Mouse (Mus musculus): ENCODE results near the gene Gm10644. TPM values are rescaled to one million over a fixed set of nuclear protein-coding genes. Genes with fewer than 3 reads are reported as not detected.

The Gm10644 gene
- under 1 TPM; 0.24 to 0.63 TPM for polyA plus RNA-seq (2017; shearing (Covaris generic))

DNA sequence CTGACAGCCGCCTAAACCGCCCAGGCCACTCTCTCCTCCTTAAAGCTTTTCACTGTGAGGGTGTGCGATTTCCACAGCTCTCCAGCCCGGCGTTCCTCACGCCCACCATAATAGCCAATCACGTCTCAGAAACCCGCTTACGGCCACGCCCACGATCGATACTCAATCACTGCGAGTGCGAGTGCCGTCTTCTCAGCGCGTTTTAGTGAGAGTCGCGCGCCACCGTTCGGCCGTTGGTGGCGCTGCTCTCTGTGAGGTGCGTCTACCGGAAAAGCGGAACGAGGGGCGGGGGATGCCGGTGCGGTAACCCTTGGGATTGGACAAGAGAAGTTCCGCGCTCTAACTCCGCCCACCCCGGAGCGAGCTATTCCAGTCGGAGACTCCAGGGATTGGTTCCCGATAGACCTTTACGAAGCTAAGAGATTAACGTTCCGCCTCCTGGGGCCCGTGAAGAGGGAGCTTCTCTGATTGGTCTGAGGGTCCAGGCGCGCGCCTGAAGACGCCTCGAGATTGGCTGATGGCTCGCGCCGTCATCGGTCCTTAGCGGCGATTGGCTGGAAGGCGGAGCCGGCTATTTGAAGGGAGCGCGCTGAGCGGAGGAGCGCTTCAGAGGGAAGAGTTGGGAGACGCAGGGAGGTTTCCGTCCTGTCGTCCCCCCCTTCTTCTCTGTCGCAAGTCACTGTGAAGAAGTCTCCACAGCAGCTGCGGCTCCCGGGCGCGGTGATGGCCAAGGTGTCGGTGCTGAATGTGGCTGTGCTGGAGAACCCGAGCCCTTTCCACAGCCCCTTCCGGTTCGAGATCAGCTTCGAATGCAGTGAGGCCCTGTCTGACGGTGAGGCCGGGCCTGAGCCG is at the start of gene Gm10644, which contains the start of gene Asf1b:
TSS of gene Gm10644 (minus strand) at position 100 of the 852 bp plus-strand sequence.
TSS of gene Asf1b (plus strand) at position 402 of the 852 bp plus-strand sequence.

DNA sequence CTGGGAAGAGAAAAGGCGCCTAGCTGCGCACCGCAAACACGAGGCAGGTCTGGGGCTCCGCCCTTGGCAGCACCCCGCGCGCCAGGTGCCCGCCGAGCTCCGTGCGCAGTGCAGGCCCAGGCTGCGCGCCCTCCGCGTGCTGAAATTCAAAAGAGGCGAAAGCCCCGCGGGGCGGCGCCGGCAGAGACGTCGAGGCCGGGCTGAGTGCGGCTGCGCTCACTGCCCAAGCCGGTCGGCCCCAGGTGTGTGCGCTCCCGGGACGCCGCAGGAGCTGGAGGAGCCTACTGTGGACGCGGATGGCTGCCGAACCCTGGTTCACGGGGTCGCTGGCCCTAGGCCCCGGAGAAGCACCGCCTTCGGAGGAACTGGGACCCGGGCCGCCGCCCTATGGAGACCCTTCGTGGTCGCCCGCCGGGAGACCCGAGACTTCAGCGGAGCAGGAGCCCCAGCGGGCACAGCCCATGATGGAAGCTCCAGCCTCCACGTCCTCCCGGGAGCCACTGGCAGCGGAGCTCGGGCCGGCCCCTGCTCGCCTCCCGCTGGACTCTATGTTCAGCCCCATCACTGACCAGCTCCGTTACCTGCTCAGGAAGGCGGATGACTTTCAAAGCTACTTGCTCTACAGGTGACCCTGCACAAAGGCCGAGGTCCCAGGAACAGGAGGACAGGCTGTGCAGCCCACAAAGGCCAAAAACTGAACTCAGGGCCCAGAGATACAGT is 46.4 kb upstream of the Gm10644 start, which contains the start of gene 1700067K01Rik:
TSS of gene 1700067K01Rik (plus strand) at position 222 of the 720 bp plus-strand sequence.

DNA sequence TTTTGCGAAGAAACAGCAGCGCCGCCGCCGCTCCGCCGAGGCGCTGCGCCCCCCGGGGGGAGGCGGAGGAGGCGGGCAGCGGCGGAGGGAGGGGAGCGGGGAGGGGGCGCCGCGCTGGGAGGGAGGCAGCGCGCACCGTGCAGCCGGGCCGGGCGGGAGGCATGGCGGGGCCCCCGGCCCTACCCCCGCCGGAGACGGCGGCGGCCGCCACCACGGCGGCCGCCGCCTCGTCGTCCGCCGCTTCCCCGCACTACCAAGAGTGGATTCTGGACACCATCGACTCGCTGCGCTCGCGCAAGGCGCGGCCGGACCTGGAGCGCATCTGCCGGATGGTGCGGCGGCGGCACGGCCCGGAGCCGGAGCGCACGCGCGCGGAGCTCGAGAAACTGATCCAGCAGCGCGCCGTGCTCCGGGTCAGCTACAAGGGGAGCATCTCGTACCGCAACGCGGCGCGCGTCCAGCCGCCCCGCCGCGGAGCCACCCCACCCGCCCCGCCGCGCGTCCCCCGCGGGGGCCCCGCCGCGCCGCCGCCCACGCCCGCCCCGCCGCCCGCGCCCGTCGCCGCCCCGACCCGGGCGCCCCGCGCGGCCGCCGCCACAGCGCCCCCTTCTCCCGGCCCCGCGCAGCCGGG is 42.6 kb upstream of the Gm10644 start, which contains the start of gene Samd1:
TSS of gene Samd1 (plus strand) at position 162 of the 631 bp plus-strand sequence.

DNA sequence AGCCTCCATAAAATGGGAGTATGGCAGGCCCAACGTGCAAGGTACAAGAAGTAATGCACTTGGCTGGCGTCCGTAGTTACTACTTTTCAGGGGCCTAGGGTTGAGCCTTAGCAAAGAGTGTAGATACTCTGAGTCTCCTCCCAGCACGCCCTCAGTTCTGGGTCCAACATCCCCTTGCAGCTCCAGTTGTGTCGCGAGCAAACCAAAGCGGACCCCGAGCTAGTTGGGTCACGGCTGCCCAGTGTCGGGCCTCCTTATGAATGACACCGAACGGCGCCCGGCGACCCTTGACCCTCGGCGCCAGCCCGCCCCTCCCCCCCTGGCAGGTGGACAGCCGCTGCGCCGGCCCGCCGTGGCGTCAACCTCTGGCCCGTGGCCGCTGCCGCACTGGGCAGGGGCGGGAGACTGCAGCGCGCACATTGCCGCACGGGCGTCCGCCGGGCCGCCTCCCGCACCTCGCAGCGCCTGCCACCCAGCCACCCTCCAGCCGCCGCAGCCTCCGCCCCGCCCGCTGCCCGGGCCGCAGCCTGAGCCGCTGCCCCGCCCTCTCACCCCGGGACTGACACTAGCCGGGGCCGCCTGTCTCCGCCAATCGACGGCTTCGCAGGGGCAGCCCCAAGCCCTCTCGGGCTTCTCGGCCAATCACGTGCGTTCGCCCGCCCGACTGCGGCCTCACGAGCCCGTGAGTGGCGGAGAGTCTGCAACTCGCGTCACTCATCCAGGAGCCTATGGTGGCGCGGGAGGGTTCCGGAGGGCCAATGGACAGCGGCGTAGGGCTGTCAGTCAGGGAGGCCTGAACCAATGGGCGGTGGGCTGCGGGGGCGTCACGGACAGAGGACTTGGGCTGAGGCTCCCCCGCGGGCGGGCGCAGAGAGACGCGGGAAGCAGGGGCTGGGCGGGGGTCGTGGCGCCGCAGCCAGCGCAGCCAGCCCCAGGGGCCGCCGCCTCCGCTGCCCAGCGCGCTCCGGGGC is 17.4 kb upstream of the Gm10644 start, which contains the start of gene Prkaca:
TSS of gene Prkaca (plus strand) at position 844 of the 971 bp plus-strand sequence.

DNA sequence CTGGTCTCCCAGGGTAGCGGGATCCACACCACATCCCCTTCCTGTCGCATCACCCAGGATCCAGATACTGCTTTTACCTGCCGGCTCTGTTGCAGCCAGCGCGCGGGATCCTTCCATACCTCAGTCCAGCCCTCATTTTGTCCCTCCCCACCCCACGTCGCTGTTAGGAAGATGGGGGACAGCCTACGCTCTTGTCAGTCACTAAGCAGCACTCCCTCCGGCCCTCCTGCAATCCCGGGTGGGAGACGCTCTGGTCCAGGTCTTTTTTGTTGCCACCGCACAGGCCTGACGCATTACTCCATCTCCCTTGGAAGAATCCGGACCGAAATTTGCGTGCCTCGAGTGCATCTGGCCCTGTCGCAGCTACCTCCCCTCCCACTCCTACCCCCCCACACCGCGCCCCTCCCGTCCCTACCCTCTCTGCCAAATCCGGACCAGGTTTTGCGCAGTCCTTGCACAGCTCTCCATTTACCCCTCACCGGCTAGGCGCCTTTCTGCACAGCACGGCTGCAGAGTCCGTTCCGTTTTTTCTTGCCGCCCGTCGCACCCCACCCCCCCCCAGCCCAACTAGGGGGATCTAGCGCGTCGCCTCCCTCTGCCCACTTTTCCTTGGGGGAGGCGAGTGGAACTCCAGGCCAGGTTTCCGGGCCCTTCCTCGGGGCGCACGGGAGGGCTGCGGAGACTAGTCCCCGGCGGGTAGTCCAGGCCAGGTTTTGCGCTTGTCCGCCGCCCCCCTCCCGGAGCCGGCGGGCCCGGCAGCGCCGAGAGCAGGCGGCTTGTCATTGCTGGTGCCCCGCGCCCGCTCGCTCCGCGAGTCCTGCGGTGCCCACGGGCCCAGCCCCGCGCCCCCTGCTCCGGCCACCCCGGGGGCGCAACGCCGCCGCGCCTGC is 55.4 kb downstream of the Gm10644 start, which contains the start of gene Adgrl1:
TSS of gene Adgrl1 (plus strand) at position 743 of the 890 bp plus-strand sequence.

Other genes with a start within 250 kb of the Gm10644 start
- 100 to 1,000 TPM; 173 to 220 TPM for gene Ddx39, start 240.0 kb downstream of the Gm10644 start, polyA plus RNA-seq (2017; shearing (Covaris generic))
- 100 to 1,000 TPM; 251 to 404 TPM for gene Adgre5, start 213.9 kb downstream of the Gm10644 start, polyA plus RNA-seq (2017; shearing (Covaris generic))
- gene Adgrl1, start 55.1 kb downstream of the Gm10644 start, polyA plus RNA-seq (2017; shearing (Covaris generic)) = 10 to 100 TPM in 1 of 2 experiments, 1 to 10 TPM in 1; 7.8 to 15.3 TPM
- 10 to 100 TPM; 40.2 to 42.2 TPM for gene Asf1b, start 302 bp upstream of the Gm10644 start, polyA plus RNA-seq (2017; shearing (Covaris generic))
- gene Prkaca, start 17.8 kb upstream of the Gm10644 start, polyA plus RNA-seq (2017; shearing (Covaris generic)) = 10 to 100 TPM; 54.6 to 58.2 TPM
- gene Samd1, start 42.5 kb upstream of the Gm10644 start, polyA plus RNA-seq (2017; shearing (Covaris generic)) = 10 to 100 TPM in 1 of 2 experiments, 1 to 10 TPM in 1; 9.1 to 11.7 TPM
- under 1 TPM; 0.12 to 0.36 TPM for gene 1700067K01Rik, start 46.3 kb upstream of the Gm10644 start, polyA plus RNA-seq (2017; shearing (Covaris generic))
- 1 to 10 TPM; 4.0 to 4.1 TPM for gene 2210011C24Rik, start 57.0 kb upstream of the Gm10644 start, polyA plus RNA-seq (2017; shearing (Covaris generic))
- gene Palm3, start 66.3 kb upstream of the Gm10644 start, polyA plus RNA-seq (2017; shearing (Covaris generic)) = 10 to 100 TPM; 10.1 to 13.4 TPM
- 100 to 1,000 TPM; 260 to 302 TPM for gene Il27ra, start 87.4 kb upstream of the Gm10644 start, polyA plus RNA-seq (2017; shearing (Covaris generic))
- gene Rln3, start 89.8 kb upstream of the Gm10644 start, polyA plus RNA-seq (2017; shearing (Covaris generic)) = 100 to 1,000 TPM; 167 to 253 TPM
- 1 to 10 TPM; 1.8 to 2.1 TPM for gene Gm10643, start 109.9 kb upstream of the Gm10644 start, polyA plus RNA-seq (2017; shearing (Covaris generic))
- gene Rfx1, start 111.6 kb upstream of the Gm10644 start, polyA plus RNA-seq (2017; shearing (Covaris generic)) = 10 to 100 TPM; 14.4 to 40.5 TPM
- gene Dcaf15, start 149.6 kb upstream of the Gm10644 start, polyA plus RNA-seq (2017; shearing (Covaris generic)) = 10 to 100 TPM; 32.6 to 41.2 TPM
- gene Podnl1, start 170.8 kb upstream of the Gm10644 start, polyA plus RNA-seq (2017; shearing (Covaris generic)) = 10 to 100 TPM; 17.6 to 39.5 TPM
- 10 to 100 TPM; 28.8 to 41.8 TPM for gene Cc2d1a, start 192.7 kb upstream of the Gm10644 start, polyA plus RNA-seq (2017; shearing (Covaris generic))
- gene 4930432K21Rik, start 192.8 kb upstream of the Gm10644 start, polyA plus RNA-seq (2017; shearing (Covaris generic)) = 1 to 10 TPM in 1 of 2 experiments, under 1 TPM in 1; 0.31 to 1.4 TPM
- gene Nanos3, start 230.0 kb upstream of the Gm10644 start, polyA plus RNA-seq (2017; shearing (Covaris generic)) = 1 to 10 TPM; 1.3 to 4.5 TPM

Data from activated CD4-positive, CD25-positive, alpha-beta regulatory T cell (primary cell).